Mouse (Mus musculus) hindbrain, embryonic 13.5 days (tissue): ENCODE results near the gene Pias1. TPM values are rescaled to one million over a fixed set of nuclear protein-coding genes. Genes with fewer than 3 reads are reported as not detected.

ENCODE experiments used
- ATAC-seq: fragments of 200-750 bp; cut with Nextera tagmentation; 2 replicates; pipeline ENCODE4 v1.8.0; 2017; ENCODE audit warnings: moderate TSS enrichment; ENCODE audit not compliant: low FRiP score
- H3K27ac ChIP-seq: fragments of 300-500 bp; sonication (generic); 2 replicates; pipeline ENCODE4 v1.5.1; 2015; ENCODE audit warnings: inconsistent platforms, mild to moderate bottlenecking, moderate library complexity
- H3K27me3 ChIP-seq: fragments of 300-500 bp; sonication (generic); 2 replicates; pipeline ENCODE4 v1.6.1; 2015; ENCODE audit warnings: mild to moderate bottlenecking, inconsistent platforms
- H3K36me3 ChIP-seq: fragments of 300-500 bp; sonication (generic); 2 replicates; pipeline ENCODE4 v1.6.1; 2015; ENCODE audit warnings: mild to moderate bottlenecking, inconsistent platforms
- H3K4me1 ChIP-seq: fragments of 300-500 bp; sonication (generic); replicated peaks from 2 replicates; pipeline ENCODE4 v1.6.1; 2015; ENCODE audit warnings: inconsistent platforms
- H3K4me2 ChIP-seq: fragments of 300-500 bp; sonication (generic); 2 replicates; pipeline ENCODE4 v1.6.1; 2015; ENCODE audit warnings: inconsistent platforms, mild to moderate bottlenecking, moderate library complexity
- H3K4me3 ChIP-seq: fragments of 300-500 bp; sonication (generic); 2 replicates; pipeline ENCODE4 v1.5.1; 2015; ENCODE audit warnings: mild to moderate bottlenecking, inconsistent platforms
- H3K9ac ChIP-seq: fragments of 300-500 bp; sonication (generic); 2 replicates; pipeline ENCODE4 v1.6.1; 2015; ENCODE audit warnings: mild to moderate bottlenecking, inconsistent platforms
- H3K9me3 ChIP-seq: fragments of 300-500 bp; sonication (generic); 2 replicates; pipeline ENCODE4 v1.6.1; 2016; ENCODE audit warnings: inconsistent platforms
- WGBS: fragments of 180-500 bp; shearing (Covaris S2); methylation state at CpG from one replicate; pipeline ENCODE4 v1.1.7; 2015; 5-methylcytosine and 5-hydroxymethylcytosine counted together
- polyA plus RNA-seq: library from polyadenylated mRNA; unstranded; fragments of >200 nt; fragmentation: Nextera tagmentation; extraction: Ambion mirVana; gene quantifications from 2 replicates; pipeline ENCODE4 v1.2.1, GENCODE M21; 2015

Pias1 gene
- polyA plus RNA-seq, 1 experiment from 2014 or later, result 68.2 TPM

DNA sequence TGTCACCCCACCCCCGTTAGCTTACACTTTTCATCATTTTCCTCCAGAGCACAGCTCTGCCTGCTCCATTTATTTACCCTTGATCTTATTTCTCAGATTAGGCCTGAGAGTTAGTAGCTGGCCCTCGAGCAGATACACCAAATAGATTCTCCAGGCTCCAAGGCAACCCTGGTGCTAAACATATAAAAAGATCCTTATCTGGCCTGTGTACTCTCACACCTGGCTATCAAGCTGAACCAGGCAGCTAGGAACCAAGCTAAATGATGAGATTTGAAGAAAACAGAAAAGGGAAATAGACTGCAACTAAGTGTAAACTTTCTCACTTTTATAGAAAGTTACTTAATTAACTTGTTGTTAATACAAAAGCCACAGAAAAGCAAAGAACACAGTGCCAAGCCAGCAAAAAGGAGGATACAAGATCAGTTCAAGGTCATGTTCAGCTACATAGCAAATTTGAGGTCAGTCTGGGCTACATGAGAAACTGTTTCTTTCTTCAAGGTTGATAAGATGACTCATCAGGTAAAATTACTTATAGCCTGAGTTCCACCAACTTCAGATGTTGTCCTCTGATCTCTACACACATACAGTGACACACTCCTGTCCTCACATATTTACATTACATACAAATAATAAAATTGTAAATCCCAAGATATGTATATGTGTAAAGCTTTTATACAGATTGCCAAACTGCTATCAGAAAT lies 52.9 kb downstream of the Pias1 start:
- Histone ChIP-seq H3K27me3 (no peaks in the 10 kb centered on the region), H3K36me3 (no peaks in the 10 kb centered on the region), H3K9ac (no peak overlapping the region), H3K4me2 (no peak overlapping the region), H3K27ac (no peak overlapping the region), H3K4me1 (peaks cover 8% of the 10 kb centered on the region), H3K9me3 (no peaks in the 10 kb centered on the region), H3K4me3 (no peak overlapping the region)
- ATAC-seq, result no peak
- WGBS, result 63% methylated on average over 2 of the region's 2 CpGs

DNA sequence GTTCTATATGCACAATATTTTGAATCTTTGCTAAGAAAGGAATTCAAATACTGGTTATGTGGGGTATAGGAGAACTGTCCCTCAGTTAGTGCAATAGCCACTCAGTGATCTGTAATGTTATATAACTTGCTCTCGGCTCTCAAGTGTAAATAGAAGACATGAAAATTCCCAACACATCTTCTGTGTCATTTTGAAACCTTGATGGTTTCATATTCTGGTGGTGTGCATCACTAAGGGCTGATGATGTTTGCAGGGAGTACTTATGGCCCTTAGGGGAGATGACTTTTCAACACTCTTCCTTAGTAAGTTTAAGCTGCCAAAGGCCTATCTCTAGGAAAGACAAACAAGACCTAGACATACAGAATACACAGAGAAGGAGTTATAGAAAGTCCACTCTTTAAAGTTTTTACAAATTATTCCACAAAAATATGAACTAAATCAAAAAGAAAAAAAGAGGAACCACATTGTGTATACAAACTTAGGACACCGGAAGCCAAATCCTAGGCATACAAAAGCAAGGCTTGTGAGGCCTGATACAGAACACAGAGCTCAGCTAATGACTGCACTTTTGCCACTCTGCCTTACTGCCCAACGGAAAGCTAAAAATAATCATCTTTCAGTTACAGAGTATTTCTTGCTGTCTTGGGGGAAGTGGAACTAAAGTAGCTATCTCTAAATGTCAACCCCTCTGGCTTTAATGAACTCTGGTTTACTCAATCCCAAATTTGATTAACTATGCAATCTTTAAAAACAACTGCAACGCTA lies 55.0 kb downstream of the Pias1 start:
- Histone ChIP-seq H3K27ac (no peak overlapping the region), H3K9me3 (no peaks in the 10 kb centered on the region), H3K27me3 (no peaks in the 10 kb centered on the region), H3K4me2 (no peak overlapping the region), H3K36me3 (no peaks in the 10 kb centered on the region), H3K4me1 (peaks cover 5% of the 10 kb centered on the region; the same call in 1 of the 2 replicates), H3K4me3 (no peak overlapping the region), H3K9ac (no peak overlapping the region)
- ATAC-seq, result no peak
- WGBS, result 87% methylated on average over 4 of the region's 4 CpGs

- no peaks in the 10 kb centered on the region for H3K27me3 ChIP-seq
- H3K4me3 ChIP-seq, result no peak overlapping the region
- no peak overlapping the region for H3K4me2 ChIP-seq
- H3K27ac ChIP-seq, result no peak overlapping the region
- WGBS, result 87% methylated on average over 2 of the region's 2 CpGs
- no peaks in the 10 kb centered on the region for H3K9me3 ChIP-seq
- no peak for ATAC-seq
- H3K9ac ChIP-seq, result no peak overlapping the region
- no peaks in the 10 kb centered on the region for H3K4me1 ChIP-seq
- H3K36me3 ChIP-seq, result peaks cover 1% of the 10 kb centered on the region; the same call in 1 of the 2 replicates
Observed at GRCm38 (mm10) chr9:62924886-62925610, 62.7 kb downstream of the Pias1 start.

DNA sequence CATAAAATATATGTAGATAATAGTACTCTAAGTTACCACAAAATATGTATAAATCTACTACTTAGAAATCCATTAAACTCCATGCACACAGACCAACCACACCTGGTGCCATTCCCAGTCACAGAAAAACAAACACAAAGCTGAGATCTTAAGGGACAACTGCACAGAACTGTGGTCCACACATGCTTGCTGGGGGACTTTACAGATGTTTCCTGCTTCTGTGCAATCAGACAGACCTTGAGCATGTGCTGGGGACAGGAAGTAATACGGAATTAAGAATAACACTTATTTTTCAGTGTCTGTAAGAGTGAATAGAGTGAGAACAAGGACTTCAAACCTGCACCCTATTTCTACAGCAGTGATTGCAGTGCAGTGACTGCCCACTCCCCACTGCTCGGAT lies 66.8 kb downstream of the Pias1 start:
- H3K27ac ChIP-seq, result no peak overlapping the region
- H3K9ac ChIP-seq, result no peak overlapping the region
- WGBS, result 83% methylated on average over 2 of the region's 2 CpGs
- H3K4me3 ChIP-seq, result no peak overlapping the region
- peaks cover 22% of the 10 kb centered on the region for H3K36me3 ChIP-seq
- no peak for ATAC-seq
- no peaks in the 10 kb centered on the region for H3K27me3 ChIP-seq
- no peaks in the 10 kb centered on the region for H3K4me1 ChIP-seq
- H3K9me3 ChIP-seq, result no peaks in the 10 kb centered on the region
- H3K4me2 ChIP-seq, result no peak overlapping the region

- H3K36me3 ChIP-seq, result peaks cover 33% of the 10 kb centered on the region
- H3K4me1 ChIP-seq, result no peaks in the 10 kb centered on the region
- no peak overlapping the region for H3K4me3 ChIP-seq
- WGBS, result 94% methylated on average over 1 of the region's 1 CpGs
- H3K27me3 ChIP-seq, result no peaks in the 10 kb centered on the region
- no peak overlapping the region for H3K4me2 ChIP-seq
- no peak for ATAC-seq
- 0 out of 2 replicates have a peak, but pooled peaks cover 5% of the 10 kb centered on the region for H3K9me3 ChIP-seq
- H3K27ac ChIP-seq, result no peak overlapping the region
- H3K9ac ChIP-seq, result no peak overlapping the region
Observed at GRCm38 (mm10) chr9:62917059-62917458, 70.7 kb downstream of the Pias1 start.

DNA sequence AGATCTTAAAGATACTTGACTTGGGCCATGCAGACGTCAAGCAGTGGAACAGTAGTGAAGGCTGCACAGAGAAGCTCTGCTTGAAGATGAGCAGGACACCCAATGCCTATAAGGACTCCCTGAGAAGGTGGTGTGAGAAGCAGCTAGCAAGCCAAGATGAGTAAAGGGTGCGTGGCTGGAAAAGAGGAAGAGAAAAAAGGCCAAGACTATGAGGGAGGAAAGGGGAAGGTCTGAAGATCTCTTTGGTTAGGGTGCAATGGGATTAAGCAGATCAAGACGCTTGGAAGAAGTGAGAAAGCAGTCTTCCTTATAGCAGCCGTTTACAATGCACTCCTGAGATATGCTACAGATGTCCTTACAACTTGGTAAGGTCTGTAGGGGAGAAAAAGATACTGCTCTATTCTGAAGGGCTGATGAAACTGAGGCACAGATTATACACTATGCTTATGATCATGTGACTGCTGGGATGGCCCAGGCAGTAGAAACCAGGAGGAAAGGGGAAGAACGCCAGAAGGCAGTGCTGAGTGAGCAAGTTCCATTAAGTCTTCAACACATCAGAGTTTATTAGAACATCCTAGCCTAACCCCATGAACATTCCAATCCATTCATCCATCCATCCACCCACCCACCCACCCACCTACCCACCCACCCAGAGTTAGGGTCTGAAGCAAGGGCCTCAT lies 74.2 kb downstream of the Pias1 start:
- H3K36me3 ChIP-seq, result peaks cover 48% of the 10 kb centered on the region
- H3K4me1 ChIP-seq, result no peaks in the 10 kb centered on the region
- no peak overlapping the region for H3K9ac ChIP-seq
- ATAC-seq, result no peak
- H3K27me3 ChIP-seq, result no peaks in the 10 kb centered on the region
- H3K9me3 ChIP-seq, result 0 out of 2 replicates have a peak, but pooled peaks cover 5% of the 10 kb centered on the region
- H3K27ac ChIP-seq, result no peak overlapping the region
- 94% methylated on average over 5 of the region's 5 CpGs for WGBS
- H3K4me2 ChIP-seq, result no peak overlapping the region
- H3K4me3 ChIP-seq, result no peak overlapping the region

DNA sequence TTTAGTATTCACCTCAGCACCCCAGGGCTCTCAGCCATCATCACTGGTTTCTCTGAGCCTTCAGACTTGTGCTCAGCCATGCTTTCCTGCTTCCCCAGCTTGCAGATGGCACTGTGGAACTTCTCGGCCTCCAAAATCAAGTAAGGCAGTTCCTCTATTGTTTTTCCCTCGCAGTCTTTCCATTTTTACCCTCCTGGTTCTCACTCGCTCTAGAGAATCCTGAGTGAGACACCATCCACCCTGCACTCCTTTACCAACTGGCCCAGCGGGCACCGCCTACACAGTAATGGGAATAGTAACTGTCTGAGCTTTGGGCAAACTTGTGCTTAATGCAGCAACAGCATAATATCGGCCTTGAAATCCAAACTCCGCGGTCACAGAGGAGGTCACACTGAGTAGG lies 82.7 kb downstream of the Pias1 start:
- no peak overlapping the region for H3K9ac ChIP-seq
- H3K36me3 ChIP-seq, result peaks cover 34% of the 10 kb centered on the region
- ATAC-seq, result no peak
- H3K4me2 ChIP-seq, result no peak overlapping the region
- no peak overlapping the region for H3K4me3 ChIP-seq
- 94% methylated on average over 8 of the region's 8 CpGs for WGBS
- H3K9me3 ChIP-seq, result no peaks in the 10 kb centered on the region
- H3K27me3 ChIP-seq, result no peaks in the 10 kb centered on the region
- H3K4me1 ChIP-seq, result no peaks in the 10 kb centered on the region
- no peak overlapping the region for H3K27ac ChIP-seq

GRCm38 (mm10) chr9:62903841-62904240 lies 83.9 kb downstream of the Pias1 start:
- Histone ChIP-seq H3K36me3 (peaks cover 26% of the 10 kb centered on the region), H3K4me2 (no peak overlapping the region), H3K27ac (no peak overlapping the region), H3K27me3 (no peaks in the 10 kb centered on the region), H3K4me3 (no peak overlapping the region), H3K4me1 (no peaks in the 10 kb centered on the region), H3K9me3 (no peaks in the 10 kb centered on the region), H3K9ac (no peak overlapping the region)
- no peak for ATAC-seq
- WGBS, result 99% methylated on average over 2 of the region's 2 CpGs

DNA sequence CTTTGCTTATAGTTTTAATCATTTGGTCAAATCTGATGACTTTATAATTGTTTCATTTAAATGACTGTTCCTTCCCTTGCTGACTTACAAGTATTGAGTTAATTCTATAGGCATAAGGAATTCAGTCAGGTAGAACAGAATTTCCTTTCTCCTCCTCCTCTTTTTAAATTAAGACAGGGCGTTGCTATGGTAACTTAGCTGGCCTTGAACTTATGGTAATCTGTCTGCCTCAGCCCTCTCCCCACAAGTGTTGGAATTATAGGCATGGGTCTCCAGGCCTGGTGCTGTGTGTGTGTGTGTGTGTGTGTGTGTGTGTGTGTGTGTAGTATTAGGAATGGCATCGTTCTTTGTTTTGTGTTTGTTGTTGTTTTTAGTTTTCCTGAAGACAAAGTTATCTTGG lies 86.0 kb downstream of the Pias1 start:
- Histone ChIP-seq H3K9ac (no peak overlapping the region), H3K4me3 (no peak overlapping the region), H3K27me3 (no peaks in the 10 kb centered on the region), H3K9me3 (no peaks in the 10 kb centered on the region), H3K36me3 (peaks cover 26% of the 10 kb centered on the region), H3K4me2 (no peak overlapping the region), H3K27ac (no peak overlapping the region), H3K4me1 (no peaks in the 10 kb centered on the region)
- WGBS, result 84% methylated on average over 2 of the region's 2 CpGs
- no peak for ATAC-seq

GRCm38 (mm10) chr9:62894486-62894885 lies 93.2 kb downstream of the Pias1 start:
- no peak for ATAC-seq
- Histone ChIP-seq H3K36me3 (peaks cover 41% of the 10 kb centered on the region), H3K27me3 (no peaks in the 10 kb centered on the region), H3K4me2 (no peak overlapping the region), H3K27ac (no peak overlapping the region), H3K4me3 (no peak overlapping the region), H3K9me3 (no peaks in the 10 kb centered on the region), H3K9ac (no peak overlapping the region), H3K4me1 (no peaks in the 10 kb centered on the region)
- WGBS, result 91% methylated on average over 1 of the region's 1 CpGs

GRCm38 (mm10) chr9:62881871-62882270 lies 105.9 kb downstream of the Pias1 start:
- Histone ChIP-seq H3K9ac (no peak overlapping the region), H3K27ac (no peak overlapping the region), H3K4me1 (0 out of 2 replicates have a peak, but pooled peaks cover 3% of the 10 kb centered on the region), H3K36me3 (peaks cover 46% of the 10 kb centered on the region), H3K9me3 (no peaks in the 10 kb centered on the region), H3K4me2 (no peak overlapping the region), H3K4me3 (no peak overlapping the region), H3K27me3 (no peaks in the 10 kb centered on the region)
- ATAC-seq, result no peak
- WGBS, result 87% methylated on average over 12 of the region's 12 CpGs

- H3K4me2 ChIP-seq, result no peak overlapping the region
- peaks cover 19% of the 10 kb centered on the region for H3K36me3 ChIP-seq
- 82% methylated on average over 2 of the region's 2 CpGs for WGBS
- no peak overlapping the region for H3K27ac ChIP-seq
- H3K4me1 ChIP-seq, result 0 out of 2 replicates have a peak, but pooled peaks cover 3% of the 10 kb centered on the region
- ATAC-seq, result no peak
- H3K9ac ChIP-seq, result no peak overlapping the region
- H3K9me3 ChIP-seq, result no peaks in the 10 kb centered on the region
- H3K4me3 ChIP-seq, result no peak overlapping the region
- no peaks in the 10 kb centered on the region for H3K27me3 ChIP-seq
Observed at GRCm38 (mm10) chr9:62877825-62878224, 109.9 kb downstream of the Pias1 start.
